Mouse (Mus musculus): ENCODE measurements at regions not wholly inside any gene's neighbourhood (a gene's known extent, or its start where the extent isn't known, plus 50 kb on each side); places are given as distances from the start of the nearest gene placed in this dataset.

GRCm38 (mm10) chr3:147428837-147429236 is 576.7 kb downstream of the Ttll7 start:
- no peak for DNase-seq (ENCODE audit: low spot score in 2 of 2)

GRCm38 (mm10) chr3:147442925-147443690 is 590.9 kb downstream of the Ttll7 start:
- DNase-seq (ENCODE audit: low spot score in 2 of 2) = no peak

- DNase-seq (ENCODE audit: low spot score in 2 of 2) = no peak
These were observed 591.5 kb downstream of the Ttll7 start for GRCm38 (mm10) chr3:147443691-147443960.

- no peak for DNase-seq (ENCODE audit: low spot score in 2 of 2)
These were observed 592.0 kb downstream of the Ttll7 start for GRCm38 (mm10) chr3:147444005-147444763.

GRCm38 (mm10) chr3:147445066-147445844 is 593.1 kb downstream of the Ttll7 start:
- DNase-seq (ENCODE audit: low spot score in 2 of 2) = no peak

GRCm38 (mm10) chr3:147445884-147446283 is 593.7 kb downstream of the Ttll7 start:
- DNase-seq (ENCODE audit: low spot score in 2 of 2) = no peak

GRCm38 (mm10) chr3:147452176-147452575 is 600.0 kb downstream of the Ttll7 start:
- no peak for DNase-seq (ENCODE audit: low spot score in 2 of 2)

- no peak for DNase-seq (ENCODE audit: low spot score in 2 of 2)
These were observed 603.2 kb downstream of the Ttll7 start for GRCm38 (mm10) chr3:147455383-147455782.

- no peak for DNase-seq (ENCODE audit: low spot score in 2 of 2)
These were observed 604.1 kb downstream of the Ttll7 start for GRCm38 (mm10) chr3:147456294-147456693.

- DNase-seq (ENCODE audit: low spot score in 2 of 2) = no peak
These were observed 605.9 kb downstream of the Ttll7 start for GRCm38 (mm10) chr3:147458115-147458514.

GRCm38 (mm10) chr3:147479890-147480289 is 627.7 kb downstream of the Ttll7 start:
- DNase-seq (ENCODE audit: low spot score in 2 of 2) = no peak

Measured in layer of hippocampus, adult 8-10 months (tissue).